In the genomic region with DNA sequence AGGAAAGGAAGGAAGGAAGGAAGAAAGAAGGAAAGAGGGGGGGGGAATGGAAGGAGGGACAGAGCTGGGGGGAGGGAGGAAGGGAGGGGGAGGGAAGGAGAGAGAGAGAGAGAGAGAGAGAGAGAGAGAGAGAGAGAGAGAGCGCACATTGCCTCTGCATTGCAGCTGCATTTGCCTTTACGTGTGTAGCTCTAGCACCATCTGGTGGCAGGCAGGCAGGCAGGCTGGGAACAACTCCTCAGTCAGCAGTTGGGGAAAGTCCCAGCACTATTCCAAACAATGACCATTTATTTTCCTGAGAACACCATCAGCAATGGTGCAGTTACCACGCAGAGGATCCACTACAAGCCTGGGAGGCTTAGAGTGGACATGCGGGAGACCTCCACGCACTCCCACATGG, we compare ENCODE assay signal across 9 mouse cellular contexts.
DNase-seq lines count a peak whose midpoint lies in the region; ATAC-seq and TF ChIP-seq lines count a peak whose summit lies in the region.
"Had no signal": no experiment of that assay in that cellular context is flagged by ENCODE, and none has a peak within 500 bp of the region (broad histone marks: within the 10 kb centered on the region; RNA-seq: fewer than 3 reads in every experiment).

No protein-coding gene starts in this region.

- TF ChIP-seq EP300 in liver, postnatal 0 days (IDR thresholded peaks at IDR 0.05; ENCODE audit: low read depth): no peak

- 25% methylated on average over 5 of the region's 5 CpGs for WGBS in liver, postnatal 0 days (ENCODE audit: insufficient replicate concordance)

- H3K4me1 ChIP-seq in liver, postnatal 0 days (ENCODE audit: insufficient read depth): no peaks in the 10 kb centered on the region
- H3K4me1 ChIP-seq: heart, embryonic 15.5 days had no signal

- H3K4me2 ChIP-seq in liver, postnatal 0 days (ENCODE audit: low read depth, low read length): no peak overlapping the region
- H3K4me2 ChIP-seq: heart, embryonic 15.5 days had no signal

- no peaks in the 10 kb centered on the region for H3K9me3 ChIP-seq in liver, postnatal 0 days (ENCODE audit: low read length)
- H3K9me3 ChIP-seq: heart, embryonic 15.5 days had no signal

- no peak overlapping the region for H3K9ac ChIP-seq in liver, postnatal 0 days (replicated peaks)
- H3K9ac ChIP-seq: heart, embryonic 15.5 days had no signal

- no peak overlapping the region for H3K27ac ChIP-seq in liver, postnatal 0 days (ENCODE audit: low read depth)
- H3K27ac ChIP-seq: heart, embryonic 15.5 days had no signal

- H3K27me3 ChIP-seq in liver, postnatal 0 days (ENCODE audit: insufficient read depth, low read length): no peaks in the 10 kb centered on the region
- H3K27me3 ChIP-seq: heart, embryonic 15.5 days had no signal

- no peaks in the 10 kb centered on the region for H3K36me3 ChIP-seq in liver, postnatal 0 days (replicated peaks; ENCODE audit: insufficient read depth, low read length)
- H3K36me3 ChIP-seq: heart, embryonic 15.5 days had no signal

- peak; percentile 4 to 11 for DNase-seq in CD8-positive naive resting alpha-beta T cell, adult 2 months (ENCODE audit: low read depth in 2 of 2, low spot score in 2 of 2)
- peak; percentile 66 for DNase-seq in adrenal gland, adult 2 months
- DNase-seq in embryo, embryonic 11 days: peak; percentile 84
- peak; percentile 52 for DNase-seq in heart, adult 8-10 months (ENCODE audit: low spot score)
- peak; percentile 68 to 72 for DNase-seq in kidney, postnatal 25 days
- DNase-seq in liver, postnatal 0 days: peak; percentile 71
- peak; percentile 24 for DNase-seq in ovary, adult 18-20 months (ENCODE audit: low spot score)
- peak; percentile 24 to 26 for DNase-seq in thymus, postnatal 36 days

- no peak overlapping the region for H3K4me3 ChIP-seq in liver, postnatal 0 days (ENCODE audit: low read depth, low read length)
- H3K4me3 ChIP-seq: heart, embryonic 15.5 days had no signal

- ATAC-seq in liver, postnatal 0 days: peak; percentile 61; the same call in 1 of the 2 replicates

- peak; percentile 93 for TF ChIP-seq CTCF in liver, postnatal 0 days (IDR thresholded peaks at IDR 0.05; ENCODE audit: low read depth)

Comparison
In these comparisons a context has a peak if more than half of its experiments do, and no peak if none do; other contexts are left out.
1. DNase-seq: peak in every context shown above with its lines; median percentile 84 in embryo, embryonic 11 days; 71 in liver, postnatal 0 days; 70 in kidney, postnatal 25 days; 66 in adrenal gland, adult 2 months; 52 in heart, adult 8-10 months; 25 in thymus, postnatal 36 days; 24 in ovary, adult 18-20 months; 8 in CD8-positive naive resting alpha-beta T cell, adult 2 months.